Mouse (Mus musculus) ES-Bruce4 (cell line): ENCODE measurements around the gene Lrmda. TPM values are rescaled to one million over a fixed set of nuclear protein-coding genes. Genes with fewer than 3 reads are reported as not detected.

Source experiments
- H3K27ac ChIP-seq: 2 replicates; pipeline ENCODE4 v1.5.1; 2012; ENCODE audit warnings: low read length, inconsistent platforms; ENCODE audit not compliant: insufficient read depth
- H3K27me3 ChIP-seq: 2 replicates; pipeline ENCODE4 v1.6.1; 2012; ENCODE audit warnings: mild to moderate bottlenecking, low read length, inconsistent platforms; ENCODE audit not compliant: control insufficient read depth, poor library complexity, insufficient read depth, severe bottlenecking
- H3K36me3 ChIP-seq: 2 replicates; pipeline ENCODE4 v1.6.1; 2012; ENCODE audit warnings: inconsistent platforms, mild to moderate bottlenecking, low read length, moderate library complexity; ENCODE audit not compliant: control insufficient read depth, poor library complexity, insufficient read depth, severe bottlenecking
- H3K4me1 ChIP-seq: one replicate; pipeline ENCODE4 v1.8.1; 2011; ENCODE audit warnings: low read length; ENCODE audit not compliant: control insufficient read depth, insufficient read depth
- H3K4me3 ChIP-seq: 2 replicates; pipeline ENCODE4 v1.5.1; 2011; ENCODE audit warnings: low read depth, mild to moderate bottlenecking, low read length
- H3K9ac ChIP-seq: 2 replicates; pipeline ENCODE4 v1.6.1; 2012; ENCODE audit warnings: low read depth, mild to moderate bottlenecking, inconsistent platforms; ENCODE audit not compliant: poor library complexity, severe bottlenecking
- H3K9me3 ChIP-seq: replicated peaks from 2 replicates; pipeline ENCODE4 v1.6.1; 2012; ENCODE audit warnings: mild to moderate bottlenecking, low read length, inconsistent platforms; ENCODE audit not compliant: control insufficient read depth, poor library complexity, insufficient read depth, severe bottlenecking
- CTCF ChIP-seq: IDR thresholded peaks from one replicate; pipeline ENCODE4 v1.8.1; 2011; ENCODE audit warnings: low read depth, low read length
- EP300 ChIP-seq: IDR thresholded peaks from 2 replicates; pipeline ENCODE4 v1.6.1; 2011; ENCODE audit warnings: low read depth, low read length; ENCODE audit not compliant: insufficient read depth
- POLR2A ChIP-seq: IDR thresholded peaks from one replicate; pipeline ENCODE4 v1.8.1; 2011; ENCODE audit warnings: low read length; ENCODE audit not compliant: insufficient read depth
- polyA plus RNA-seq: library from polyadenylated mRNA; stranded (reverse); fragments of >200 nt; gene quantifications from 2 replicates; pipeline ENCODE4 v1.2.4, GENCODE M21; 2011; ENCODE audit warnings: low read depth; ENCODE audit not compliant: missing spikeins, insufficient read depth, insufficient read length

The Lrmda gene
- polyA plus RNA-seq, 1 experiment, result not detected

DNA sequence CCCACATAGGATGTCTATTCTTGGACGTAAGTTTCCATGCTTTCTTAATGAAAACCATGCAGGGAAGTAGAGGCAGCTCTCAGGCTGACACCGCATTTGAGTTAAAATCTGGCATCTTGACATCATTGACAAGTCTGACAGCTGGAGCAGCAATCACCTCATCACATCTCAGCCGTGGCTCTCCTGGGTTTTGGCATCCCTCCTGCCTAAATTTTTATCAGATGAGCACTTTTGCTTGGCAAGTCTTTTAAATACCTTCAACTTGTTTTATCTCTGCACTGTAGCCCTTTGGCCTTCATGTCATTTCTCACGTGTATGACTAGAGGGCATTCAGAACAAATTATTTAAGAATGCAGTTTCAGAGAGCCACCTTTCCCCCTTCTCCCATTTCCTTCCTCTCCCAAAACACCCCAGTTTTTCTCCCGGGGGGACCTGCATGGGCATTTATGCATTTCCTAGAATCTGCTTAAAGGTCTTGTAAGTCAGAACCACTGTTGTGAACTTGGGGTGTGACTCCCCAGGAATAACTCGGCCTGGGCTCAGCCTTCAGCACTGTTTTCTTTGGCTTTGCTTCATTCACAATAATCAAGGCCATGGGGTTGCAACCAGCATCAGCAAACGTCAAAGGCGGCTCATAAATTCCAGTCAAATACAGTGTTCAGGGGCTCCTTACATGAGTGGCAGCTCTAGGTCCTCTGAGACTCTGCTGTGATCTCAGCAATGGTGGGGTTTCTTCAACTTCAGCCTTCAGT, 975.8 kb downstream of the Lrmda start:
- Histone ChIP-seq H3K4me1 (no peaks in the 10 kb centered on the region), H3K9me3 (no peaks in the 10 kb centered on the region), H3K9ac (no peak overlapping the region), H3K4me3 (no peak overlapping the region), H3K27me3 (no peaks in the 10 kb centered on the region), H3K27ac (no peak overlapping the region), H3K36me3 (no peaks in the 10 kb centered on the region)
- TF ChIP-seq POLR2A (no peak), CTCF (no peak), EP300 (no peak)

DNA sequence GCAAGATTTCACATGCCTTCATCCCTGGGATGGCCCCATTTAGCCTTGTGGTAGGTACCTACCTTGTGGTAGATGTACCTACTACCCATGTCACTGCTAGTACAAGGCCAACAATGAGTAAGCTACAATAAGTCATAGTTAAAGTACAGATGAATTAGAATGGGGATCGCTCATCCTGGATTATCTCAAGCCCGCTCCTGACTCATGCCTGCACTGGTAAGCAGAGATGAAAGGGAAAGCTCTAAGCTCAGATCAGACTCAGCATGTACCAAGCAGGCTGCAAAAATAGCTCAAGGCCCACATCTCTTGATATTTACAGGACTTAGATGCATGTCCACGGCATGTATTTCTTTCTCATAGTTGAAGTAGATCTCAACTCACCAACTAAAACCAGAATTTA, 979.4 kb downstream of the Lrmda start:
- Histone ChIP-seq H3K4me3 (no peak overlapping the region), H3K4me1 (no peaks in the 10 kb centered on the region), H3K9me3 (no peaks in the 10 kb centered on the region), H3K9ac (no peak overlapping the region), H3K27ac (no peak overlapping the region), H3K27me3 (no peaks in the 10 kb centered on the region), H3K36me3 (no peaks in the 10 kb centered on the region)
- TF ChIP-seq CTCF (no peak), EP300 (no peak), POLR2A (no peak)

DNA sequence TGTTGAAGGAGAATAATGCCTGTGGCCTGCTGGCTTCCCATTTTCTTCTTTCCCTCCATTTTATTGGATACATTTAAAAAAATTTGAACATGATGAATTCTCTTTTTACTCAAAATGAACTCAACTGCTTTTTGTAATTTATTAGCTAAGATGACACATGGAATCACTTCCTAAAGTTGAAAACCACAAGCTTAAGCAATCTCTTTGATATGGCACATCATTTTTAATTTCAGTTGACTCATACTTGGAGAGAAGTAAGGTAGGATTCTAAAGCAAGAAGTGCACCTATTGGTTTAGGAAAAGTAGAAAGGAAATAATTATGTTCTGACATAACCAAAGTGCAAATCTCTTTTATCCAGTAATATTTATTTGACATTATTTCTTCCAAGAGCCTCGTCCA, 992.5 kb downstream of the Lrmda start:
- H3K9me3 ChIP-seq, result no peaks in the 10 kb centered on the region
- no peaks in the 10 kb centered on the region for H3K36me3 ChIP-seq
- no peak overlapping the region for H3K9ac ChIP-seq
- H3K4me1 ChIP-seq, result no peaks in the 10 kb centered on the region
- H3K27ac ChIP-seq, result no peak overlapping the region
- TF ChIP-seq CTCF (no peak), POLR2A (no peak), EP300 (no peak)
- H3K27me3 ChIP-seq, result no peaks in the 10 kb centered on the region
- H3K4me3 ChIP-seq, result no peak overlapping the region

DNA sequence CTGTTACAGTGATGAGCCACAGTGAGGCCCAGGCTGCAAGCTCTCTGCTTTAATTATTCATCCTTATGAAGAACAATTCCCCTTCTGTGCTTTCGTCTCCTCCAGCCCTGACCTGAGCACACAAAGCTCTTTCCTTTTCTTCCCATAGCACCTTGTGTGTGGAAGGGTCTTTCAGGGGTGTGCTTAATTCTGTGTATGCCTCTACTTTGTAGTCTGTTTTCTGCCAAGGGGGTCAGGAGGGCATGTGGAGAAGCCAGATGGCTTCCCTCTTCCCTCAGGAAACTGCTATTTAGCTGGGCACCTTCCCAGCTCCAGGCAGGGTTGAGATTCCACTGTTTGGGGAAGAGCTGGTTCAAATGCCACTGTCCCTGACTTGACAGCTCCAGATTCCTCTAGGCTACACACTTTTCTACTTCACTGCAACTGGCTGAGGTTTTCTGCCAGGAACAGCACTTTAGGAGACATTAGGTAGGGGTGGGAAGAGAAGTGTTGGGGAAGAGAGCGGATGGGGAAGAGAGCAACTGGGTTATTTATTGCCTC, 995.3 kb downstream of the Lrmda start:
- TF ChIP-seq POLR2A (no peak), EP300 (no peak), CTCF (no peak)
- Histone ChIP-seq H3K9me3 (no peaks in the 10 kb centered on the region), H3K27me3 (no peaks in the 10 kb centered on the region), H3K36me3 (no peaks in the 10 kb centered on the region), H3K27ac (no peak overlapping the region), H3K4me3 (no peak overlapping the region), H3K4me1 (no peaks in the 10 kb centered on the region), H3K9ac (no peak overlapping the region)

DNA sequence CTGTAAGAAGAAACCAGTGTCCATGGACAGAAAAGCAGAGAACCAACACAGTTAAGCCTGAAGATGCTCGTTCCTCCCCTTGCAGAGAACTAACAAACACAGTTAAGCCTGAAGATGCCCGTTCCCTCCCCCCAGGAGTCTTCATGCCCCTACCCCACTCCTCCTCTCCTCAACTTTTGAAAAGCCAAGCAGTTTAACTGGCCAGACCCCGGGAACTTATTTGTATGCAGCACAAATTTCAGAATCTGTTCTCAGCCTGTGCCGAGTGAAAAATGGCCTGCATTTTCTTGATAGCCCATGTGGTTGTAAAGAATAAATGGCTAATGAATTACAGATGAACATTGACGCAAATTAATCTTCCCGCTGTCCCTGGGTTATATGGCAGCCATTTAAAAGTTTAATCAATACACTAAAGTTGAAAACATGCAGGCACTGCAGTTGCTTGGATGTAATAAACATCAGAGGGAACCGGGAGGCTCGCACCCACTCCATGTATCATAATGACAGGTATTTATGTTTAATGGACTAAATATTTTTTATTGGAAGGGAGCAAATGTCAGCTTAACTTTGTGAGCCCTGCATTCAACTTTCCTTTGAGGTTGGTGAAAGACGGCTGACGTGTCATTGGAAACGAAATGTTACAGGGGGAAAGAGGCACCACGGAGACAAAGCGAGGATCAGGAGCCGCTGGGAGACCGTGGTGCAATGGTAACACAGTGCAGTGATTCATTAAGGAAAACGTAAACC, 996.0 kb downstream of the Lrmda start:
- no peaks in the 10 kb centered on the region for H3K4me1 ChIP-seq
- no peaks in the 10 kb centered on the region for H3K36me3 ChIP-seq
- no peaks in the 10 kb centered on the region for H3K27me3 ChIP-seq
- no peak overlapping the region for H3K27ac ChIP-seq
- H3K4me3 ChIP-seq, result no peak overlapping the region
- no peak overlapping the region for H3K9ac ChIP-seq
- TF ChIP-seq POLR2A (no peak), EP300 (no peak), CTCF (no peak)
- H3K9me3 ChIP-seq, result no peaks in the 10 kb centered on the region
